Mouse (Mus musculus) spleen, adult 2 months (tissue): Measurements from ENCODE around the gene Cggbp1. TPM values are rescaled to one million over a fixed set of nuclear protein-coding genes. Genes with fewer than 3 reads are reported as not detected.

Experiments
- DNase-seq, 2 experiments: peaks; one replicate each; pipeline versions ENCODE4 v3.0.0 to v3.0.0-alpha.2; 2012 to 2021; ENCODE audit warnings: low spot score in 2 of 2, low read depth in 1 of 2
- H3K27ac ChIP-seq: fragments of 200-500 bp; 2 replicates; pipeline ENCODE4 v1.5.1; 2012; ENCODE audit warnings: low read length, inconsistent platforms; ENCODE audit not compliant: insufficient read depth
- H3K27me3 ChIP-seq: fragments of 200-500 bp; 2 replicates; pipeline ENCODE4 v1.6.1; 2012; ENCODE audit warnings: mild to moderate bottlenecking, moderate library complexity, low read length, inconsistent platforms; ENCODE audit not compliant: control insufficient read depth, insufficient read depth
- H3K36me3 ChIP-seq: fragments of 200-500 bp; 2 replicates; pipeline ENCODE4 v1.6.1; 2012; ENCODE audit warnings: mild to moderate bottlenecking, low read length, inconsistent platforms; ENCODE audit not compliant: control insufficient read depth, insufficient read depth
- H3K4me1 ChIP-seq: fragments of 200-500 bp; 2 replicates; pipeline ENCODE4 v1.6.1; 2011; ENCODE audit warnings: inconsistent platforms; ENCODE audit not compliant: control insufficient read depth, insufficient read depth, insufficient read length
- H3K4me3 ChIP-seq: fragments of 200-500 bp; 2 replicates; pipeline ENCODE4 v1.5.1; 2011; ENCODE audit warnings: mild to moderate bottlenecking, inconsistent platforms; ENCODE audit not compliant: insufficient read depth, insufficient read length; ENCODE audit errors: extremely low read depth
- CTCF ChIP-seq: fragments of 200-500 bp; IDR thresholded peaks from 2 replicates; pipeline ENCODE4 v1.5.1; 2011; ENCODE audit warnings: mild to moderate bottlenecking, inconsistent platforms; ENCODE audit not compliant: insufficient read depth, insufficient read length, insufficient replicate concordance; ENCODE audit errors: extremely low read depth
- POLR2A ChIP-seq: fragments of 200-500 bp; IDR thresholded peaks from 2 replicates; pipeline ENCODE4 v1.6.1; 2011; ENCODE audit warnings: low read depth, low read length, inconsistent platforms
- WGBS: fragments of 180-500 bp; shearing (Covaris S2); methylation state at CpG from one replicate; pipeline ENCODE4 v1.1.7; 2018; 5-methylcytosine and 5-hydroxymethylcytosine counted together
- polyA plus RNA-seq: library from polyadenylated mRNA; depleted of rRNA; stranded (reverse); fragments of >200 nt; gene quantifications from 2 replicates; pipeline ENCODE4 v1.2.3, GENCODE M21; 2012; rRNA removed

Cggbp1 gene
- 6.9 and 7.3 TPM in 2 replicates for polyA plus RNA-seq

GRCm38 (mm10) chr16:64851563-64852362 is at the start of gene Cggbp1, which contains the start of gene Zfp654:
TSS of gene Cggbp1 (plus strand) at chr16:64851996.
TSS of gene Zfp654 (minus strand) at chr16:64851652.
- WGBS, result under 1% methylated on average over 68 of the region's 85 CpGs
- Histone ChIP-seq H3K4me1 (no peaks in the 10 kb centered on the region; the same call in none of the 2 replicates), H3K27ac (peak within 1 kb of the TSS; percentile 98), H3K4me3 (peak within 1 kb of the TSS; percentile 92), H3K36me3 (peaks cover 14% of the 10 kb centered on the region), H3K27me3 (no peaks in the 10 kb centered on the region)
- TF ChIP-seq POLR2A (peak; percentile 42), CTCF (no peak)
- peak; percentile 99 to 100 for DNase-seq

DNA sequence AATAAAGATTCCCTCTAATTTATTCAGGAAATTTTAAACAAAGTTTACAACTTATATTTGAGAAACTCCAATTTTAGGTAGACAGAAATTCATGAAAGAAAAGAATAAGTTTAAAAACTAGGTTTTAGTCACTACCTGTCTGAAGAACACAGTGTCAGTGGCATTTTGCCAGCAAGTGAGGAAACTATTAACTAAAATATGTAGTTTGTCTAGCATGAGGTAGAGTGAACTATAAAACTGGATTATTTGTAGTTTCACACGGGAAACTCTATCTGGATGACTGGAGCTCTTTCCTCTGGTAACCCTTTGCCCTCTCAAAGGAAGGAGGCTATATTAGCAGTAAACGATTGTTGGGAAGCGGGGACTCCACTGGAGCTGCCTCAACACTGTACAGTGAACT is 48.8 kb upstream of the Cggbp1 start:
- 92% methylated on average over 3 of the region's 3 CpGs for WGBS
- no peak for DNase-seq
- H3K27ac ChIP-seq, result no peak overlapping the region
- peaks cover 5% of the 10 kb centered on the region for H3K36me3 ChIP-seq
- peaks cover 6% of the 10 kb centered on the region; the same call in 1 of the 2 replicates for H3K4me1 ChIP-seq
- H3K4me3 ChIP-seq, result no peak overlapping the region
- TF ChIP-seq POLR2A (no peak), CTCF (no peak)
- H3K27me3 ChIP-seq, result no peaks in the 10 kb centered on the region

DNA sequence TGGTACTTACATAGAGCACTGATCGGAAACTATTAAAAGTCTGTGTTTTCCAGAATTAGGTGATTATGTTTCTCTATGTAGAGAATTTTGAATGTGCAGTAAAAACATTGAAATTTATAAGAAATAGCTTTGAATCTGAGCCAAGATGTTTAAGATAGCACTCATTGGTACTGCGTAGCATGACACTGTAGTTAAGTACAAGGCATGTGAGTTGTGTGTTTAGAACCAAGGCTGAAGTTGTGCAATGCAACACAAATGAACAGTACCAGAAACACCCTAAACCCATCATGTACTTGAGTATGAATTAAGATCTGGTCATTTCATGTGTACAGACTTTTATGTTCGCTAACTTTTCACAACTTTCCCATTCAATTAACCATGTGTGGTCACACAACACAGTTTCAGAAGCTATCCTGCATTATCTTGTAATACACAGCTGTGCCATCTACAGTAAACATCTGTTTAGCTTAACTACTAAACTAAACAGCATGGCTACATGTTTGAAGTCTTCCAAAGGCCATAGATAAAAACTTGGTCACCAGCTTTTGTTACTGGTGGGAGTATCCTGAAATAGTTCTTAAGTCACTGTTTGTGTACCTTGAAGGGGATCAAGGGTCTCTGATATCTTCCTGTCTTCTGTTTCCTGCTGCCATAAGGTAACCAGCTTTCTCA is 34.6 kb upstream of the Cggbp1 start:
- no peak overlapping the region for H3K27ac ChIP-seq
- H3K4me1 ChIP-seq, result no peaks in the 10 kb centered on the region
- no peak for TF ChIP-seq CTCF
- TF ChIP-seq POLR2A, result no peak
- H3K27me3 ChIP-seq, result no peaks in the 10 kb centered on the region
- peaks cover 4% of the 10 kb centered on the region for H3K36me3 ChIP-seq
- WGBS, result 96% methylated on average over 3 of the region's 3 CpGs
- DNase-seq, result no peak
- H3K4me3 ChIP-seq, result no peak overlapping the region

GRCm38 (mm10) chr16:64823890-64824289 is 27.9 kb upstream of the Cggbp1 start:
- no peak overlapping the region for H3K27ac ChIP-seq
- H3K36me3 ChIP-seq, result no peaks in the 10 kb centered on the region; the same call in 1 of the 2 replicates
- no peaks in the 10 kb centered on the region; the same call in 1 of the 2 replicates for H3K4me1 ChIP-seq
- H3K27me3 ChIP-seq, result no peaks in the 10 kb centered on the region
- TF ChIP-seq POLR2A (no peak), CTCF (no peak)
- 24% methylated on average over 1 of the region's 1 CpGs for whole genome bisulfite sequencing
- no peak for DNase-seq
- no peak overlapping the region for H3K4me3 ChIP-seq

- Histone ChIP-seq H3K4me3 (no peak overlapping the region), H3K27me3 (no peaks in the 10 kb centered on the region), H3K36me3 (no peaks in the 10 kb centered on the region; the same call in 1 of the 2 replicates), H3K4me1 (no peaks in the 10 kb centered on the region; the same call in 1 of the 2 replicates), H3K27ac (no peak overlapping the region)
- no peak for TF ChIP-seq POLR2A
- no peak for TF ChIP-seq CTCF
- DNase-seq, result peak in 1 of 2 experiments; percentile 35
- 72% methylated on average over 1 of the region's 1 CpGs for WGBS
Measured at GRCm38 (mm10) chr16:64824474-64824873, 27.3 kb upstream of the Cggbp1 start.

- DNase-seq, result no peak
- Histone ChIP-seq H3K4me3 (no peak overlapping the region), H3K4me1 (no peaks in the 10 kb centered on the region), H3K27me3 (no peaks in the 10 kb centered on the region), H3K27ac (no peak overlapping the region), H3K36me3 (peaks cover 2% of the 10 kb centered on the region)
- TF ChIP-seq POLR2A (no peak), CTCF (no peak)
- 86% methylated on average over 15 of the region's 15 CpGs for WGBS
Measured at GRCm38 (mm10) chr16:64830291-64830690, 21.5 kb upstream of the Cggbp1 start.
